Comparison of ENCODE assay signal across 29 mouse cellular contexts in genomic region chr17:48509596-48509995, GRCm38 (mm10). TPM values are rescaled to one million over a fixed set of nuclear protein-coding genes. Genes with fewer than 3 reads are reported as not detected.
"Had no signal": no experiment of that assay in that cellular context is flagged by ENCODE, and none has a peak within 500 bp of the region (broad histone marks: within the 10 kb centered on the region; RNA-seq: fewer than 3 reads in every experiment).

No protein-coding gene starts in this region.

- H3K9ac ChIP-seq: forebrain, postnatal 0 days; heart, embryonic 13.5 days; heart, embryonic 15.5 days; hindbrain, embryonic 13.5 days; hindbrain, embryonic 15.5 days; limb, embryonic 12.5 days had no signal

- H3K27me3 ChIP-seq: heart, embryonic 13.5 days; heart, embryonic 15.5 days; hindbrain, embryonic 15.5 days; limb, embryonic 12.5 days had no signal

- H3K9me3 ChIP-seq: heart, embryonic 10.5 days; heart, embryonic 13.5 days; heart, embryonic 15.5 days; hindbrain, embryonic 13.5 days; hindbrain, embryonic 15.5 days; limb, embryonic 10.5 days; limb, embryonic 12.5 days had no signal

- H3K4me2 ChIP-seq: heart, embryonic 13.5 days; heart, embryonic 15.5 days; hindbrain, embryonic 13.5 days; hindbrain, embryonic 15.5 days; limb, embryonic 12.5 days had no signal

- H3K36me3 ChIP-seq: heart, embryonic 10.5 days; heart, embryonic 13.5 days; heart, embryonic 15.5 days; hindbrain, embryonic 13.5 days; hindbrain, embryonic 15.5 days; limb, embryonic 10.5 days; limb, embryonic 12.5 days had no signal

- H3K27ac ChIP-seq: heart, adult 2 months; heart, embryonic 10.5 days; heart, embryonic 13.5 days; heart, embryonic 15.5 days; hindbrain, embryonic 13.5 days; hindbrain, embryonic 15.5 days; hindbrain, postnatal 0 days; layer of hippocampus, adult 2 months; left cerebral cortex, adult 2 months; limb, embryonic 10.5 days; limb, embryonic 12.5 days had no signal

- ATAC-seq: forebrain, postnatal 0 days; hindbrain, postnatal 0 days; intestine, embryonic 16.5 days had no signal

- H3K4me3 ChIP-seq: heart, adult 2 months; heart, embryonic 10.5 days; heart, embryonic 13.5 days; heart, embryonic 15.5 days; hindbrain, embryonic 13.5 days; hindbrain, embryonic 15.5 days; layer of hippocampus, adult 2 months; left cerebral cortex, adult 2 months; limb, embryonic 10.5 days; limb, embryonic 12.5 days had no signal

- DNase-seq: forebrain, postnatal 0 days; gastrocnemius, postnatal 14 days; gastrocnemius, postnatal 36 days; heart, adult 2 months; heart, postnatal 14 days; heart, postnatal 36 days; kidney, adult 11 months; kidney, adult 2 months; kidney, adult 9 months; kidney, postnatal 10 days; kidney, postnatal 25 days; kidney, postnatal 4 days; liver had no signal

RNA-seq across cellular contexts. Expression of gene Unc5cl, which starts 54.9 kb away (rescaled TPM):
- total RNA-seq: forebrain, postnatal 0 days; gastrocnemius, adult 18-20 months; gastrocnemius, postnatal 14 days; gastrocnemius, postnatal 36 days had no signal
- polyA plus RNA-seq: heart, postnatal 0 days; hindbrain, embryonic 15.5 days had no signal

RNA-seq across cellular contexts. Expression of gene Tspo2, which starts 58.3 kb away (rescaled TPM):
- total RNA-seq: forebrain, postnatal 0 days; gastrocnemius, adult 18-20 months; gastrocnemius, postnatal 36 days; layer of hippocampus, adult 2 months; layer of hippocampus, postnatal 10 days; layer of hippocampus, postnatal 25 days; left cerebral cortex, adult 2 months; left cerebral cortex, postnatal 36 days had no signal
- polyA plus RNA-seq: limb, embryonic 10.5 days had no signal
